Mouse (Mus musculus): ENCODE results near the gene Mcm6.

Mcm6 gene

GRCm38 (mm10) chr1:128359554-128360376, at the start of gene Mcm6:
Gene Mcm6 (minus strand): TSS chr1:128359664.
- DNase-seq (ENCODE audit: low read depth, low spot score) = peak; percentile 95

- DNase-seq (ENCODE audit: low read depth, low spot score) = no peak
Measured at GRCm38 (mm10) chr1:128406846-128407245, 47.4 kb upstream of the Mcm6 start.

- DNase-seq (ENCODE audit: low read depth, low spot score) = no peak
Measured at GRCm38 (mm10) chr1:128405675-128406074, 46.2 kb upstream of the Mcm6 start.

- DNase-seq (ENCODE audit: low read depth, low spot score) = no peak
Measured at GRCm38 (mm10) chr1:128405041-128405481, 45.6 kb upstream of the Mcm6 start.

GRCm38 (mm10) chr1:128400926-128401325, 41.5 kb upstream of the Mcm6 start:
- no peak for DNase-seq (ENCODE audit: low read depth, low spot score)

- no peak for DNase-seq (ENCODE audit: low read depth, low spot score)
Measured at GRCm38 (mm10) chr1:128399941-128400915, 40.8 kb upstream of the Mcm6 start.

GRCm38 (mm10) chr1:128398738-128399445, 39.4 kb upstream of the Mcm6 start:
- DNase-seq (ENCODE audit: low read depth, low spot score) = peak; percentile 90

GRCm38 (mm10) chr1:128394657-128395056, 35.2 kb upstream of the Mcm6 start:
- no peak for DNase-seq (ENCODE audit: low read depth, low spot score)

GRCm38 (mm10) chr1:128392382-128392781, 32.9 kb upstream of the Mcm6 start:
- no peak for DNase-seq (ENCODE audit: low read depth, low spot score)

GRCm38 (mm10) chr1:128386487-128386886, 27.0 kb upstream of the Mcm6 start:
- no peak for DNase-seq (ENCODE audit: low read depth, low spot score)

- DNase-seq (ENCODE audit: low read depth, low spot score) = no peak
Measured at GRCm38 (mm10) chr1:128376841-128377240, 17.4 kb upstream of the Mcm6 start.

GRCm38 (mm10) chr1:128372143-128372860, 12.8 kb upstream of the Mcm6 start:
- DNase-seq (ENCODE audit: low read depth, low spot score) = peak; percentile 35

- DNase-seq (ENCODE audit: low read depth, low spot score) = peak; percentile 71
Measured at GRCm38 (mm10) chr1:128368732-128369441, 9.4 kb upstream of the Mcm6 start.

- DNase-seq (ENCODE audit: low read depth, low spot score) = peak; percentile 26
Measured at GRCm38 (mm10) chr1:128360601-128361000, 1.1 kb upstream of the Mcm6 start.

GRCm38 (mm10) chr1:128358916-128359553, 429 bp downstream of the Mcm6 start:
- DNase-seq (ENCODE audit: low read depth, low spot score) = peak; percentile 76

- DNase-seq (ENCODE audit: low read depth, low spot score) = peak; percentile 26
Measured at GRCm38 (mm10) chr1:128358276-128358675, 1.2 kb downstream of the Mcm6 start.

GRCm38 (mm10) chr1:128357452-128357851, 2.0 kb downstream of the Mcm6 start:
- peak; percentile 62 for DNase-seq (ENCODE audit: low read depth, low spot score)

GRCm38 (mm10) chr1:128353092-128353491, 6.4 kb downstream of the Mcm6 start:
- DNase-seq (ENCODE audit: low read depth, low spot score) = no peak

- DNase-seq (ENCODE audit: low read depth, low spot score) = no peak
Measured at GRCm38 (mm10) chr1:128344232-128344631, 15.2 kb downstream of the Mcm6 start.

Measured in 3T3-L1 (cell line).